Mouse (Mus musculus) embryonic facial prominence, embryonic 10.5 days (tissue): ENCODE measurements at regions not wholly inside any gene's neighbourhood (a gene's known extent, or its start where the extent isn't known, plus 50 kb on each side); places are given as distances from the start of the nearest gene placed in this dataset.

Experiments used
- DNase-seq: peaks from one replicate; pipeline ENCODE4 v3.0.0-alpha.2; 2017; ENCODE audit warnings: low spot score
- H3K27ac ChIP-seq: fragments of 300-500 bp; sonication (generic); replicated peaks from 2 replicates; pipeline ENCODE4 v1.5.1; 2016; ENCODE audit warnings: mild to moderate bottlenecking
- H3K27me3 ChIP-seq: fragments of 300-500 bp; sonication (generic); replicated peaks from 2 replicates; pipeline ENCODE4 v1.6.1; 2016; ENCODE audit warnings: low read depth, mild to moderate bottlenecking; ENCODE audit not compliant: poor library complexity, severe bottlenecking
- H3K36me3 ChIP-seq: fragments of 300-500 bp; sonication (generic); replicated peaks from 2 replicates; pipeline ENCODE4 v1.6.1; 2016; ENCODE audit warnings: mild to moderate bottlenecking, moderate library complexity
- H3K4me1 ChIP-seq: fragments of 300-500 bp; sonication (generic); 2 replicates; pipeline ENCODE4 v1.6.1; 2016
- H3K4me3 ChIP-seq: fragments of 300-500 bp; sonication (generic); 2 replicates; pipeline ENCODE4 v1.5.1; 2016; ENCODE audit warnings: mild to moderate bottlenecking, moderate library complexity
- H3K9me3 ChIP-seq: fragments of 300-500 bp; sonication (generic); 2 replicates; pipeline ENCODE4 v1.6.1; 2016; ENCODE audit warnings: mild to moderate bottlenecking
- WGBS: fragments of 180-500 bp; shearing (Covaris S2); methylation state at CpG from one replicate; pipeline ENCODE4 v1.1.7; 2016; 5-methylcytosine and 5-hydroxymethylcytosine counted together

DNA sequence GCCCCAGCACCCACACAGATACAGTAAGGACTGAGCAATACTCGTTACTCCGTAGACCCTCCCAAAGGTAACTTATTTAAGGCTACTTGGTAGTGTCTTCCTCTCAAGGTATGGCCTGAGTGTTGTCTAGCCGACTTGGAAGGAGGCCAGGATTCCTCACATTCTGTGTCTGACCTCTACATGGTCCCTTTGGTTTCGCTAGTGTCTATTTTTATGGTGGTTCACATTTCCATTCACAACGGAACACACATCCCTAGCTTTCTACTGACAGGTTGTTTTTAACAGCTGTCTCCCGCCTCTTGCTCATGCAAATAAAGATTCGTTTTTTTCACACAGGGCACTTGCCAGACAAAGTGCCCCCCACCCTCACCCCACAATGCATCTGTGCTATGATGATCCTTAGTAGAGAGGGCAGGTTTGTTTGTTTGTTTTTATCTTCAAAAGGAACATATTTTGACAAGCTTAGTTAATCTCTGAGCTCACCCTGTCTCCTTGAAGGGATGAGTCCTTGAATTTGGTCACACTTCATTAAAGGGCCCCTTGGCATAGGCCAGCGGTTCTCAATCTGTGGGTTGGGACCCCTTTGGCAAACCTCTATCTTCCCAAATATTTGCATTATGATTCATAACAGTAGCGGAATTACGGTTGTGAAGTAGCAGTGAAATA lies 52.7 kb downstream of the Phlda1 start:
- 80% methylated on average over 10 of the region's 10 CpGs for WGBS
- H3K27me3 ChIP-seq, result no peaks in the 10 kb centered on the region
- H3K36me3 ChIP-seq, result no peaks in the 10 kb centered on the region
- no peak for DNase-seq
- H3K9me3 ChIP-seq, result no peaks in the 10 kb centered on the region
- H3K4me3 ChIP-seq, result no peak overlapping the region
- H3K27ac ChIP-seq, result no peak overlapping the region
- peaks cover 34% of the 10 kb centered on the region for H3K4me1 ChIP-seq

GRCm38 (mm10) chr10:111559341-111560246 lies 53.5 kb downstream of the Phlda1 start:
- no peaks in the 10 kb centered on the region for H3K36me3 ChIP-seq
- H3K27me3 ChIP-seq, result no peaks in the 10 kb centered on the region
- no peak overlapping the region for H3K27ac ChIP-seq
- H3K4me1 ChIP-seq, result peaks cover 36% of the 10 kb centered on the region
- no peaks in the 10 kb centered on the region for H3K9me3 ChIP-seq
- no peak overlapping the region for H3K4me3 ChIP-seq
- 68% methylated on average over 17 of the region's 17 CpGs for WGBS
- DNase-seq, result no peak

GRCm38 (mm10) chr10:111562628-111563027 lies 56.5 kb downstream of the Phlda1 start:
- WGBS, result 81% methylated on average over 8 of the region's 8 CpGs
- Histone ChIP-seq H3K27me3 (no peaks in the 10 kb centered on the region), H3K4me3 (no peak overlapping the region), H3K36me3 (no peaks in the 10 kb centered on the region), H3K4me1 (peaks cover 55% of the 10 kb centered on the region), H3K9me3 (no peaks in the 10 kb centered on the region), H3K27ac (no peak overlapping the region)
- no peak for DNase-seq

DNA sequence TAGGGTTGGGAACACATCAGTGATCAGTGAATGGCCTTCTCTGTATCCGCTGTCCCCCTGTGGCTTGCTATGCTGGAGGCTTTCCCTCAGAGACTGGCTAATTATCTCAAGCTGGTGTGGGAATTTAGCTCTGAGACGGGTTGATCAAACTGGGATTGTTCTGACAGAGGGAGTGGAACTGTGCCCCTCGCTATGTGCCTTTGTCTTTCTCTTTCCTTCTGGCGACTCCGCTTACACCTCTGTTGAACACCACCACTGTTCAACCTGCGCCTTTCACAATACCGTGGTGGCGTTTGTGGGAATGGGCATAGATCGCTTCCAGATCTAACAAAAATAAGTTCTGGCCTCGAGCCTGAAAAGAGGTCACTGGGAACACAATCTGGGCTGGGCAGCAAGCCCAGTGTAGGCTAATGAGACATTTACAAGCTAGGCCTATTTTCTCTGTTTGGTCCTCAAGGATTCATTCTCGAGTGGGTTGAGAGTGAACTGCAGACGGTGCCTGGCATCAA lies 60.8 kb downstream of the Phlda1 start:
- no peaks in the 10 kb centered on the region for H3K27me3 ChIP-seq
- H3K36me3 ChIP-seq, result no peaks in the 10 kb centered on the region
- peaks cover 37% of the 10 kb centered on the region for H3K4me1 ChIP-seq
- no peak for DNase-seq
- WGBS, result 53% methylated on average over 12 of the region's 12 CpGs
- H3K4me3 ChIP-seq, result no peak overlapping the region
- no peak overlapping the region for H3K27ac ChIP-seq
- H3K9me3 ChIP-seq, result no peaks in the 10 kb centered on the region

DNA sequence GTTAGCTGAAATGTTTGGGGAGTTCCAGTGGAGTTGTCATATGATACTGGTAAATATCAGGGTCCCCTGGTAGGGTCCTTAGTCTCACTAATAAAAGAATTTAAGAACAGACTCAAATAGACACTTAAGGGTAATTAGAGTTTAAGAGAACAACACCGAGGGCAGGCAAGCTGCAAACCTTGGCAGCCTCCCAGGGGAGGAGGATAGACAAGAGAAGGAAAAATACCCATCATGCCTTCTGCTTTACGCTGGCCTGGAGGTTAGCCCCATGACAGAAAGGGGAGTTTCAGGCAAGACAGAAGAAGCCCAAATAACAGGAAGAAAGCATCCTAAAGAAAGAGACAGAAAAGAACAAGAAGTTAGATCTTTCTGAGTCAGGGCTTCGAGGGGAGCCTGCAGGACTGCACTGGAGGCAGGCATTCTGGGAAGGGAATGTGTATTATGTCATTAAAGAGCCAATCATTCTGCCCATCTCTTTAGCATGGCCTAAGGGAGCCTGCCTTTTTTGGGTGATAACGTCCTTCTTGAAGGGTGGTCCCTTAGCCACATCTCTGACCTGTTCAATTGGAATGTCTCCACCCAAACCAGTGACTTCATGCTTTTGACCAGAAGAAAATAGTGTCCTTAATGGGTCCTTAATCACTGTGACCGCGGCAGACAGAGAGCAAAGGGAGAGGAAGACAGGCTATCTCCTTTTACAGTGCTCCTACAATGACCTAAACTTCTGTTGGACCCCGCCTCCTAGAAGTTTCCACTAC lies 64.6 kb downstream of the Phlda1 start:
- H3K27me3 ChIP-seq, result no peaks in the 10 kb centered on the region
- DNase-seq, result no peak
- H3K4me3 ChIP-seq, result no peak overlapping the region
- 57% methylated on average over 7 of the region's 7 CpGs for WGBS
- H3K9me3 ChIP-seq, result no peaks in the 10 kb centered on the region
- no peak overlapping the region for H3K27ac ChIP-seq
- H3K36me3 ChIP-seq, result no peaks in the 10 kb centered on the region
- peaks cover 29% of the 10 kb centered on the region for H3K4me1 ChIP-seq

GRCm38 (mm10) chr10:111574231-111574630 lies 68.1 kb downstream of the Phlda1 start:
- Histone ChIP-seq H3K9me3 (no peaks in the 10 kb centered on the region), H3K27me3 (no peaks in the 10 kb centered on the region), H3K4me1 (peaks cover 31% of the 10 kb centered on the region), H3K27ac (no peak overlapping the region), H3K36me3 (no peaks in the 10 kb centered on the region), H3K4me3 (no peak overlapping the region)
- 69% methylated on average over 4 of the region's 4 CpGs for WGBS
- no peak for DNase-seq

DNA sequence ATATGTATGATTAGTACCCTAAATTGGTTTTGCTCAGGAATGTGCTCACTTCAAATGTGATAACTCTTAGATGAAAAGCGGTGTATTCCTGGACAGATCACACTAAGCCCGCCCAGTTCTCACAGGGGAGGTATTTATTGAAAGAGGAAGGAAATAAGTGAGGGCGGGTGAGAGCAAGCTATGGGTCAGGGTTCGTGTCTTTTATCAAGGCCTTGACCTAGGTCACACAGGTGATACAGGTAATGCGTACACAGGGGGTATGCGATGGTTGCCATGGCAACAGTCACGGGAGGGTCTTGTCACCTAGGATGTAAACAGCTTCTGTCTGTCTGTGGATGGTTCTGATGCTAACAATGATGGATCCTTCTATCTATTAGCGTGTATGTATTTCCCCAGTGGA lies 68.7 kb downstream of the Phlda1 start:
- H3K9me3 ChIP-seq, result no peaks in the 10 kb centered on the region
- no peaks in the 10 kb centered on the region for H3K27me3 ChIP-seq
- no peak overlapping the region for H3K27ac ChIP-seq
- WGBS, result 87% methylated on average over 8 of the region's 8 CpGs
- no peak overlapping the region for H3K4me3 ChIP-seq
- no peak for DNase-seq
- peaks cover 37% of the 10 kb centered on the region for H3K4me1 ChIP-seq
- no peaks in the 10 kb centered on the region for H3K36me3 ChIP-seq

GRCm38 (mm10) chr10:111575256-111575655 lies 69.2 kb downstream of the Phlda1 start:
- 69% methylated on average over 5 of the region's 5 CpGs for WGBS
- H3K4me1 ChIP-seq, result peaks cover 40% of the 10 kb centered on the region

GRCm38 (mm10) chr10:111575926-111576325 lies 69.8 kb downstream of the Phlda1 start:
- no peak overlapping the region for H3K4me3 ChIP-seq
- no peaks in the 10 kb centered on the region for H3K36me3 ChIP-seq
- peaks cover 40% of the 10 kb centered on the region for H3K4me1 ChIP-seq
- 56% methylated on average over 5 of the region's 5 CpGs for WGBS
- DNase-seq, result no peak
- 0 out of 2 replicates have a peak, but pooled peaks cover under 1% of the 10 kb centered on the region for H3K27me3 ChIP-seq
- H3K27ac ChIP-seq, result no peak overlapping the region
- H3K9me3 ChIP-seq, result no peaks in the 10 kb centered on the region

More at GRCm38 (mm10) chr10:111575256-111575655, 69.2 kb downstream of the Phlda1 start:
- DNase-seq, result no peak
- H3K9me3 ChIP-seq, result no peaks in the 10 kb centered on the region
- H3K36me3 ChIP-seq, result no peaks in the 10 kb centered on the region
- H3K27me3 ChIP-seq, result no peaks in the 10 kb centered on the region
- 0 out of 2 replicates have a peak overlapping the region, but pooled peaks have one; percentile 32 for H3K27ac ChIP-seq
- no peak overlapping the region for H3K4me3 ChIP-seq

DNA sequence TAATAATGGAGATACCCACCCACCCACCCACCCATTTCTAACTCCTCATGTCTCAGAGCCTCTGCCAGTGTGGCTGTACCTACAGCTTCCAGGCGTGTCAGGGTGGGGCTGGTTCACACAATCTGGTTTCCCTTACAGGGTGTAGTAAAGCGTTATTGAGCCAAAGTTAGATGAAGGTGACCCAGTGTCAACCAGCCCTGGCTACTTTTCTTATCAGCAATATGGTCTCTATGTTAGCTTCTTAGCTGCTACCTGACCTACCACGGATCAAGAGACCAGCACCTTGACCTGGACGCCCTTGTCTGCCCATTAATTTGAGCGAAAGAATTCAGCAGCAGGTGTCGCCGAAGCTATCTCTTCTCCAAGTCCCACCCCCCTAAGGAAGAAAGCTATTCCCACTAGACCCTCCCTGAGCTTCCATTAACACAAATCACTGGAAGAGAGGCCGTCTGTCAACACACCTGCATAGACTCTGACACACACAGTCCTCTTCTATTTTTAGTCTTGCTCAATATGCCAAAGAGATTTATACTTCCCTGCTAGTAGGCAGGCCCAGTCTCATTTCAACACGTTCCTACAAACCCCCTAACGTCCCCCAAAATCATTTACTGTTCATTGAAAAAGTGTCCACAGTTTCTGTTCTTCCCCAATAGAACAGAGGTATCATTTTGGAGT lies 70.4 kb downstream of the Phlda1 start:
- Histone ChIP-seq H3K4me3 (no peak overlapping the region), H3K27ac (no peak overlapping the region), H3K27me3 (0 out of 2 replicates have a peak, but pooled peaks cover 5% of the 10 kb centered on the region), H3K4me1 (peaks cover 42% of the 10 kb centered on the region), H3K36me3 (no peaks in the 10 kb centered on the region), H3K9me3 (no peaks in the 10 kb centered on the region)
- no peak for DNase-seq
- WGBS, result 89% methylated on average over 10 of the region's 10 CpGs

DNA sequence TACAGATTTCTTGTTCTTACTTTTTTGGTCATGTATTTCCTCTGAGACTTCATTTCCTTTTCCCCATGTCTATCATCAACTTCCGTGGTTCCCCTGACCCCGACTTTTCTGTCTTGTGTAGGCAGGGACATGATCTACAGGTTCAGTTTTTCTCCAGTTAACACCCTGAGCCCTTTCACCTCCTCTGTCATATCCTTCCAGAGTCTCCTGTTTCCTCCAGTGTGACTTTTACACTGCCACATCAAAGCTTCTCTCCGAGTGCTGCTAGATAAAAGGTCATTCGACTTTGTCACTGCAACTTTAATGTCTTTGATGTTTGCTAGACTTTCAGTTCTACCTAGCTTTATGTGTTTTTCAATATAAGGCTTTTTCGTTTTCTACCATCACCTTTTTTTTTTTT lies 72.5 kb downstream of the Phlda1 start:
- Histone ChIP-seq H3K9me3 (no peaks in the 10 kb centered on the region), H3K36me3 (no peaks in the 10 kb centered on the region), H3K4me3 (no peak overlapping the region), H3K4me1 (peaks cover 42% of the 10 kb centered on the region), H3K27me3 (0 out of 2 replicates have a peak, but pooled peaks cover 5% of the 10 kb centered on the region), H3K27ac (no peak overlapping the region)
- WGBS, result 72% methylated on average over 5 of the region's 5 CpGs
- DNase-seq, result no peak

GRCm38 (mm10) chr10:111579481-111579880 lies 73.4 kb downstream of the Phlda1 start:
- Histone ChIP-seq H3K27me3 (0 out of 2 replicates have a peak, but pooled peaks cover 5% of the 10 kb centered on the region), H3K4me1 (peaks cover 36% of the 10 kb centered on the region), H3K27ac (no peak overlapping the region), H3K4me3 (no peak overlapping the region), H3K36me3 (no peaks in the 10 kb centered on the region), H3K9me3 (no peaks in the 10 kb centered on the region)
- WGBS, result 60% methylated on average over 2 of the region's 2 CpGs
- DNase-seq, result no peak
